Mouse (Mus musculus) heart, embryonic 13.5 days (tissue): ENCODE data around the gene Pik3r2. TPM values are rescaled to one million over a fixed set of nuclear protein-coding genes. Genes with fewer than 3 reads are reported as not detected.

Source experiments
- ATAC-seq: fragments of 200-750 bp; cut with Nextera tagmentation; 2 replicates; pipeline ENCODE4 v1.8.0; 2017; ENCODE audit warnings: moderate TSS enrichment; ENCODE audit not compliant: insufficient number of reproducible peaks, low FRiP score, low TSS enrichment; ENCODE audit errors: extremely low read depth
- H3K27ac ChIP-seq: fragments of 300-500 bp; sonication (generic); replicated peaks from 2 replicates; pipeline ENCODE4 v1.5.1; 2015; ENCODE audit warnings: moderate library complexity, mild to moderate bottlenecking, inconsistent platforms
- H3K27me3 ChIP-seq: fragments of 300-500 bp; sonication (generic); replicated peaks from 2 replicates; pipeline ENCODE4 v1.6.1; 2015; ENCODE audit warnings: mild to moderate bottlenecking, inconsistent platforms
- H3K36me3 ChIP-seq: fragments of 300-500 bp; sonication (generic); 2 replicates; pipeline ENCODE4 v1.6.1; 2015; ENCODE audit warnings: mild to moderate bottlenecking, inconsistent platforms
- H3K4me1 ChIP-seq: fragments of 300-500 bp; sonication (generic); 2 replicates; pipeline ENCODE4 v1.6.1; 2015; ENCODE audit warnings: inconsistent platforms
- H3K4me2 ChIP-seq: fragments of 300-500 bp; sonication (generic); 2 replicates; pipeline ENCODE4 v1.6.1; 2015; ENCODE audit warnings: inconsistent platforms, mild to moderate bottlenecking, moderate library complexity
- H3K4me3 ChIP-seq: fragments of 300-500 bp; sonication (generic); 2 replicates; pipeline ENCODE4 v1.5.1; 2015; ENCODE audit warnings: moderate library complexity, mild to moderate bottlenecking, inconsistent platforms
- H3K9ac ChIP-seq: fragments of 300-500 bp; sonication (generic); 2 replicates; pipeline ENCODE4 v1.6.1; 2015; ENCODE audit warnings: inconsistent platforms, mild to moderate bottlenecking, moderate library complexity
- H3K9me3 ChIP-seq: fragments of 300-500 bp; sonication (generic); 2 replicates; pipeline ENCODE4 v1.6.1; 2016; ENCODE audit warnings: inconsistent platforms
- WGBS: fragments of 180-500 bp; shearing (Covaris S2); methylation state at CpG from one replicate; pipeline ENCODE4 v1.1.7; 2015; ENCODE audit warnings: mixed read lengths; 5-methylcytosine and 5-hydroxymethylcytosine counted together
- polyA plus RNA-seq: library from polyadenylated mRNA; unstranded; fragments of >200 nt; fragmentation: Nextera tagmentation; extraction: Ambion mirVana; gene quantifications from 2 replicates; pipeline ENCODE4 v1.2.1, GENCODE M21; 2015

The Pik3r2 gene
- polyA plus RNA-seq, 1 experiment from 2014 or later: 36.5 TPM

DNA sequence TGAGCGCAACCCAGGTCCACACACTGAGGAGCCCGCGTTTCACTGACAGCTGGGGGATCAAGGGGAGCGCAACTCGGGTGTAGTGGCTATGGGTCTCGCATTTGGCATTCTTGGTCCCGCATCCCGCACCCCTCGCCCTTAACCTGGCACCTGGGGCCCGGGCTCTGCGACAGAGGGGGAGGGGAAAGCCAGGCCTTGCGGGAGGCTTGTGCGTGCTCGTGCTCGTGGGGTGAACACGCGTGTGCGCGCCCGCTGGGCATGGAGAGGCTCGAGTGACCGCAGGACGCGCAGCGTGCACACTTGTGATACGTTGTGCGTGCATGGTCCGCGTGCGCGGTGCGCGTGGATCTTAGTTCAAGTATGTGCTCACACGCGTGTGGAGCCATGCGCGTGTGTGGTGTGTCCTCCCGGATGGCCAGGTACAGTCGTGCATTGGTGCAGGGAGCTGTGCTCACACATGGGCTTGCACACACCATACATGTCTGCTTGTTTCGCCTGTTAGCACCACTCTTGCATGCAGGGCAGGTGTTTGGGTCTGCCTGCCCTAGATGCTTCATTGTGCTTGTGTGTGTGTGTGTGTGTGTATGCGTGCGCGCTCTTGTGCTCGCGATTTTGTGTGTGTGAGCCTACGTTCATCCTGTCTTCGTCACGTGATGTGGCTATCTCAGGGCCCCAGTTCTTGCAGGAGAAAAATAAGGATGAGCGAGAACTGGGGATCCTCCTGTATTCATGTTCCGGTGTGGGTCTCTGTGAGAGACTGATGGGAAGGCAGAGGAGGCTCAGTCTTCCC lies 21.4 kb downstream of the Pik3r2 start:
- peaks cover 30% of the 10 kb centered on the region for H3K36me3 ChIP-seq
- H3K4me3 ChIP-seq: peak overlapping the region; percentile 70
- ATAC-seq: no peak
- H3K9ac ChIP-seq: peak overlapping the region; percentile 89
- H3K4me2 ChIP-seq: peak overlapping the region; percentile 98
- no peaks in the 10 kb centered on the region for H3K9me3 ChIP-seq
- peaks cover 8% of the 10 kb centered on the region for H3K27me3 ChIP-seq
- 14% methylated on average over 50 of the region's 50 CpGs for WGBS
- H3K4me1 ChIP-seq: peaks cover 47% of the 10 kb centered on the region
- peak overlapping the region; percentile 51; the same call in 1 of the 2 replicates for H3K27ac ChIP-seq

DNA sequence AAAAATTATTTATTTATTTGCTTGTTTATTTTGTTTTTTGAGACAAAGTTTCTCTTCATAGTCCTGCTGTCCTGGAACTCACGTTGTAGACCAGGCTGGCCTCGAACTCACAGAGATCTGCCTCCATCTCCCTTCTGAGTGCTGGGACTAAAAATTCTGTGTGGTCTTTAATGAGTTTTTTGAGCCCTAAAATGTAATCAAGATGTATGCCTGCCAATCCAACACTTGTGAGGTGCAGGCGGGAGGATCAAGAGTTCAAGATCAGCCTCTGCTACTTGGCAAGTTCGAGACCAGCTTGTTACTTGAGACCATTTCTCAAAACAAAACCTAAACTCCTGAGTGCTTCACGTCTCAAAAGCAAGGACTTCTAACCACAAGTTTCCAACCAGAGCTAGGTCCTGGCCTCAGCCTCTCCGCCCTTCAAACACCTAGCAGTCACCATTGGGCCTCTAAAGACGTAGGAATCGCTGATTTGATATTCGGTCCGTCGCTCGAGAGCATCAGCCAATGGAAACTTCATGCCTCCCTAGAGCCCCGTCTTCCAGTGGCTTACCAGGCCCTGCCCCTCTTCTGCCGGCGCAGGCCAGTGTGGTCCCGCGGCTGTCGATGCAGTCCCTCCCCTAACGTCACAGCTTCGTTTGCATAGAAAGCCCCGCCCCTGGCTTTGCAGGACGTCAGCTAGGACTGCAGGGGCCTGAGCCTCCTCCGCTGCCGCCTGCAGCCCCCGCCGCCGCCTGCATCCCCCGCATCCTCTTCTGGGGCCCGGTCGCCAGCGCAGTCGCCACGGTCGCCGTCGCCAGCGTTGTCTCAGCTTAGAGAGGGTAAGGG lies 22.3 kb downstream of the Pik3r2 start, which contains the start of gene Rab3a:
Rab3a (plus strand) TSS at position 637 of the 828 bp plus-strand sequence.
- peak within 1 kb of the TSS; percentile 98 for H3K4me2 ChIP-seq
- peak within 1 kb of the TSS; percentile 86 for H3K27ac ChIP-seq
- peaks cover 16% of the 10 kb centered on the region for H3K27me3 ChIP-seq
- peak within 1 kb of the TSS; percentile 89 for H3K9ac ChIP-seq
- peak within 1 kb of the TSS; percentile 70 for H3K4me3 ChIP-seq
- WGBS: 8% methylated on average over 37 of the region's 37 CpGs
- peak; percentile 93 for ATAC-seq
- peaks cover 30% of the 10 kb centered on the region for H3K36me3 ChIP-seq
- H3K9me3 ChIP-seq: no peaks in the 10 kb centered on the region
- H3K4me1 ChIP-seq: peaks cover 39% of the 10 kb centered on the region

DNA sequence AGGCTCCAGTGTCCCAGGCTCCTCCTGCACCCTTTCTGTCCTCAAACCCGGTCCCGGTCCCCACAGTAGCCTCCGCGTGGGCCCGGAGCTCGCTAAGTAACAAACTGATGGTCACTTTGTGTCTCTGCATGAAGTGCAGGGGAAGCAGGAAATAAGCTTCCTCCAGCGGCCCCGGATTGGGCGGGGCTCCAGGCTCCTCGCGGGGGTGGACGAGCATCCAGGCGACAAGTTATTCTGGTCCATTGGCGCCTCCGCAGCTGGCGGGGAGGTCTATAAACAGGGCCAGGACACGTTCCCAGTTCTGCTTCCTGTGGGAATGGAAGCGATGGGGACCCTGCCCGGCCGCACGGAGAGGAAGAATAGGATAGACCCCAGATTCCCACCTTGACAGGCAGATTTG lies 23.4 kb downstream of the Pik3r2 start:
- Histone ChIP-seq H3K4me1 (peaks cover 31% of the 10 kb centered on the region), H3K36me3 (peaks cover 23% of the 10 kb centered on the region), H3K4me2 (peak overlapping the region; percentile 98), H3K27ac (peak overlapping the region; percentile 86), H3K9me3 (no peaks in the 10 kb centered on the region), H3K9ac (peak overlapping the region; percentile 66), H3K27me3 (peaks cover 28% of the 10 kb centered on the region), H3K4me3 (peak overlapping the region; percentile 34)
- WGBS: 13% methylated on average over 21 of the region's 21 CpGs
- no peak for ATAC-seq

DNA sequence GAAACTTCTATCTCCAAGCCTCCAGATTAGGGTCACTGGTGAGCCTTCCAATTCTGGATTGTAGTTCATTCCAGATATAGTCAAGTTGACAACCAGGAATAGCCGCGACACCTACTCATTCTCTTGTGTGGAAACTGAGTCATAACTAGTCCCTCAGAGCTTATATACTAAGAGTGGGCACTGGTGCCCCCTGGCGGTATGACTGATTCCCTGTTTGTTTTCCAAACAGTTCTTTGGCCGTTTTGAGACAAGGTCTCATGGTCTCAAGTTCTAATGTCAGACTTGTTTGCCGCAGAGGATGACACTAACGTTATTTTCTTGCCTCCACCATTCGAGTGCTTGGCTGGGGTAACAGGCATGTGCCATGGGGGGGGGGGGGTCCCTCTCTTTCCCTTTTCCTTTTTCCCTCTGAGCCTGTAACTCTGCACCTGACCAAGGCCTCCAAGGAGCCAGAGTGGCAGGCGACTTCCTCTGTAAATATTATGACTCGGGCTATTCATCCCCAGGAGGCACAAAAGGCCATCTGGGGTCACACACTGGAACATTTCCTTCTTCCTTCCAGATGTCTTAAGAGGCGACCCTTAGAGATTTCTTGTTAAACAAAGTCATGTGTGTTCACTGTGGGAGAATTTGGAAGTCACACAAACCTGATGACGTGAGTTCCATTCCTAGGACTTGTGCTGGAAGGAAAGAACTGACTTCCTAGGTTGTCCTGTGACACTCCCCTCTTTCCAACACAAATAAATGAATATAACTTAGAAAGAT lies 24.3 kb downstream of the Pik3r2 start:
- WGBS: 27% methylated on average over 11 of the region's 11 CpGs
- peak overlapping the region; percentile 98 for H3K4me2 ChIP-seq
- no peak overlapping the region for H3K9ac ChIP-seq

DNA sequence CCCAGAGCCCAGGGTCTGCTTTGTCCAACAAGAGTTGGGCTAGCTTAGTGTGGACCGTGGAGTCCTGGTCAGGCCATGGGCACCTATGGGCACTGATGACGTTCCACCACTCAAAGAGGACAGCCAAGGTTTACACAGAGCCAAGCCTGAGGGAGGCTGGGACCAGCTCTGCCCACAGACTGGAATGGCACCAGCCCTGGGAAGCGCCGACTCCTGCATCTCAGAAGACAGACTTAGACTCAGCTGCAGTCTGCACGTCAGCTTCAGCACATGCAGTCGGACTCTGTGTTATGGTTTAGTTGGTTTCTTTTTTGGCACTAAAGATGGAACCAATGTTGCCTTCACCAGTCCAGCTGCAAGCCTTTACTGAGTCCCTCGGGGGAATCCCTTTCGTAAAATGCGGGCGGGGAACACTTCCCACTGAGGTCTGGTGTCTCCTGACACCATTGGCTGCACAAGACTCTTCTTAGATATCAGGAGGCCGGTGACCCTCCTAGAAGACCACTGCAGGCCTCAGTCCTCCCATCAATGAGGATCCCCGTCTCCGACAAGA lies 26.3 kb downstream of the Pik3r2 start:
- WGBS: 77% methylated on average over 13 of the region's 13 CpGs
- H3K36me3 ChIP-seq: no peaks in the 10 kb centered on the region
- H3K27ac ChIP-seq: no peak overlapping the region
- peaks cover 26% of the 10 kb centered on the region for H3K4me1 ChIP-seq
- H3K4me3 ChIP-seq: no peak overlapping the region
- H3K4me2 ChIP-seq: no peak overlapping the region
- no peak for ATAC-seq
- H3K9ac ChIP-seq: no peak overlapping the region
- H3K9me3 ChIP-seq: no peaks in the 10 kb centered on the region
- peaks cover 57% of the 10 kb centered on the region for H3K27me3 ChIP-seq

More for the DNA sequence above, 24.3 kb downstream of the Pik3r2 start:
- peaks cover 13% of the 10 kb centered on the region for H3K36me3 ChIP-seq
- H3K9me3 ChIP-seq: no peaks in the 10 kb centered on the region
- peak overlapping the region; percentile 86 for H3K27ac ChIP-seq
- H3K4me3 ChIP-seq: no peak overlapping the region
- no peak for ATAC-seq
- peaks cover 31% of the 10 kb centered on the region for H3K4me1 ChIP-seq
- peaks cover 37% of the 10 kb centered on the region for H3K27me3 ChIP-seq

DNA sequence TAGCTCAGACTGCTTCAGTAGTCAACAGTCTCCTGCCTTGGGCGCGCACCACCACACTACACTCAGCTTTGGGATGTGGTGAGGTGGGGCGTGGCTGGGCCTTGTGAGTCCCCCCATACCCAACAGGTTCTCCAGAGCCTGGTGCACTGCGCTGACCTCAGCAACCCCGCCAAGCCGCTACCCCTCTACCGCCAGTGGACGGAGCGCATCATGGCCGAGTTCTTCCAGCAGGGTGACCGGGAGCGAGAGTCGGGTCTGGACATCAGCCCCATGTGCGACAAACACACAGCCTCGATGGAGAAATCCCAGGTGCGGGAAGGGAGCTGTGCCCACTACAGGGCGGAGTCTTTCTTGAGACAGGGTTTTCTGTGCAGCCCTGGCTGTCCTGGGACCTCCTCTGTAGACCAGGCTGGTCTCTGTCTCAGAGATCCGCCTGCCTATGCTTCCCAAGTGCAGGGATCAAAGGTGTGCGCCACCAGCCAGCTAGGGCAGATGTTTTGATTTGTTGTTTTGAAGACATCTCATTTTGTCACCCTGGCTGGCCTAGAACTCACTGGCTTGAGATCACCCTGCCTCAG lies 27.3 kb downstream of the Pik3r2 start:
- Histone ChIP-seq H3K9ac (no peak overlapping the region), H3K27ac (no peak overlapping the region), H3K9me3 (no peaks in the 10 kb centered on the region), H3K27me3 (peaks cover 67% of the 10 kb centered on the region), H3K36me3 (no peaks in the 10 kb centered on the region), H3K4me3 (no peak overlapping the region), H3K4me1 (peaks cover 24% of the 10 kb centered on the region), H3K4me2 (no peak overlapping the region)
- ATAC-seq: no peak
- 71% methylated on average over 19 of the region's 19 CpGs for WGBS

DNA sequence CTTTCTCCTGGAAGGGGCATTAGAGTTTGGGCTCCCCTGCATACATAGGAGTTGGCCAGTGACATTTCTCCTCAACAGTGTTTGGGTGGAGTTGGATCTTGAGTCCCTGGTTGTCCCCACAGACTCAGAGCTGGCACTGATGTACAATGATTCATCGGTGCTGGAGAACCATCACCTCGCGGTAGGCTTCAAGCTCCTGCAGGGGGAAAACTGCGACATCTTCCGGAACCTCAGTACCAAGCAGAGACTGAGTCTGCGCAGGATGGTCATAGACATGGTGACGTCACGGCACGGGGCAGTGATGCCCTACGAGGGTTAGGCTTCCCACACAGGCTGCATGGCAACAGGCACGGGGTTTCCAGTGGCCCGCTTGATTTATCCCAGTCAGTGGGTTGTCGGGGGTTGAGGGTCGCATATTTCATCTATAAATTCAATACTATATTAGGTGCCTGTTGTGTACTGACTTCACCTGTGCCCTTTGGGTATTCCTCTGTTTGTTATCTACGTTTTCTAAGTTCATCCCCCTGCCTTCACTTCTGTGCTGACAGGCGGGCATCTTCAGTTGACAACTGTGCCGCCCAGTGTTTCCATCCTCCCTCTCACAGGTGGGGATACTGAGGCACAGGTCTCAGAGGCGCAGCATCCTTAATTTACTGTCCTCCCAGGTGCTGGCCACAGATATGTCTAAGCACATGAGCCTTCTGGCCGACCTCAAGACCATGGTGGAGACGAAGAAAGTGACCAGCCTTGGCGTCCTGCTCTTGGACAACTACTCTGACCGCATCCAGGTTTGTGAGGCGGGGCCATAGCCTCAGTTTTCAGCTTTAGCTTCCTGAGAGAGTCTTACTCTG lies 28.0 kb downstream of the Pik3r2 start:
- H3K36me3 ChIP-seq: no peaks in the 10 kb centered on the region
- H3K4me2 ChIP-seq: no peak overlapping the region
- WGBS: 75% methylated on average over 23 of the region's 23 CpGs
- peaks cover 74% of the 10 kb centered on the region for H3K27me3 ChIP-seq
- peaks cover 24% of the 10 kb centered on the region for H3K4me1 ChIP-seq
- H3K9me3 ChIP-seq: no peaks in the 10 kb centered on the region
- H3K9ac ChIP-seq: no peak overlapping the region
- H3K4me3 ChIP-seq: no peak overlapping the region
- H3K27ac ChIP-seq: no peak overlapping the region
- ATAC-seq: no peak

DNA sequence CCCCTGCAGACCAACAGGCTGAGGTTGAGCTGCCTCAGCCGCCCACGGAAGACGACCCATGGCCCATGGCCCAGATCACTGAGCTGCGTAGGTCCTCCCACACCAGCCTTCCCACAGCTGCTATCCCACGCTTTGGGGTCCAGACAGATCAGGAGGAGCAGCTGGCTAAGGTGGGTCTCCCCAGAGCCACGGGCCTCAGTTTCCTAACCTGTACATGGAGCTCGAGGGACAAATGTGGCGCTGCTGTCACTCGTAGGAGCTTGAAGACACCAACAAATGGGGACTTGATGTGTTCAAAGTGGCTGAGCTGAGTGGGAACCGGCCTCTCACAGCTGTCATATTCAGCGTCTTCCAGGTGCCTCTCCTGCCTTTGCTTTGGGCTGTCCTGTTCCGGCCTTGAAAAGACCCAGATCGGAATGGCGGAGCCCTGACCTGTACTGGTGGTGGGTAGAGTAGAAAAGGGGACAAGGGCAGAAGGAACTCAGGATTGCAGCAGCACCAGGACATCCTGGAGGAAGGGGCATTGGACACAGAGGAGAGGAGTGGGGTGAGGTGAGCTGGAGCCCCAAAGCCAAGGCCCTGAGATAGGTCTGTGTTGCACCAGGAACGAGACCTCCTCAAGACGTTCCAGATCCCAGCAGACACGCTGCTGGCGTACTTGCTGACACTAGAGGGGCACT lies 29.2 kb downstream of the Pik3r2 start:
- H3K4me2 ChIP-seq: no peak overlapping the region
- no peak overlapping the region for H3K27ac ChIP-seq
- H3K4me1 ChIP-seq: peaks cover 24% of the 10 kb centered on the region
- no peak overlapping the region for H3K4me3 ChIP-seq
- no peak for ATAC-seq
- no peak overlapping the region for H3K9ac ChIP-seq
- no peaks in the 10 kb centered on the region for H3K9me3 ChIP-seq
- no peaks in the 10 kb centered on the region for H3K36me3 ChIP-seq
- peaks cover 86% of the 10 kb centered on the region for H3K27me3 ChIP-seq
- 80% methylated on average over 18 of the region's 18 CpGs for WGBS

DNA sequence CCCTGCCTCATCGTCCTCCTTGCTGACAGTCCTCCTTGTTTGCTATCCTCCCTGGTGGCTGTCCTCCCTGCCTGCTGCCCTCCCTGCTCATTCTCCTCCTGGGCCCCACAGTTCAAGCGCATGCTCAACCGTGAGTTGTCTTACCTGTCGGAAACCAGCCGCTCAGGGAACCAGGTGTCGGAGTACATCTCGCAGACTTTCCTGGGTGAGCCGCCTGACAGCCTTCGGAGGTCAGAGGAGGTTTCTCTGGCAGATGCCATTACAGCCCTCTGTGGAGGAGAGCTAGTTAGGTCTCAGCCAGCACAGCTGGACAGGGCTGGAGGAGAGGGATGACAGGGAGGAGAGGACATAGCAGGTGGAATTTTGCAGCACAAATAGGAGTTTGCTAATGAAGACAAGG lies 29.8 kb downstream of the Pik3r2 start:
- WGBS: 57% methylated on average over 9 of the region's 9 CpGs
- no peak overlapping the region for H3K27ac ChIP-seq
- H3K27me3 ChIP-seq: peaks cover 92% of the 10 kb centered on the region
- H3K4me1 ChIP-seq: peaks cover 28% of the 10 kb centered on the region
- no peak overlapping the region for H3K9ac ChIP-seq
- no peak overlapping the region for H3K4me2 ChIP-seq
- no peaks in the 10 kb centered on the region for H3K9me3 ChIP-seq
- H3K36me3 ChIP-seq: no peaks in the 10 kb centered on the region
- H3K4me3 ChIP-seq: no peak overlapping the region
- ATAC-seq: no peak
